Mouse (Mus musculus) cortical plate, adult 2 months (tissue): ENCODE measurements around the gene Iqce. TPM values are rescaled to one million over a fixed set of nuclear protein-coding genes. Genes with fewer than 3 reads are reported as not detected.

ENCODE experiments used
- H3K27ac ChIP-seq: fragments of 200-500 bp; 2 replicates; pipeline ENCODE4 v1.5.1; 2012; ENCODE audit warnings: low read length, control low read depth, inconsistent platforms; ENCODE audit not compliant: insufficient read depth
- H3K4me1 ChIP-seq: fragments of 200-500 bp; 2 replicates; pipeline ENCODE4 v1.6.1; 2011; ENCODE audit warnings: low read length; ENCODE audit not compliant: control insufficient read depth, insufficient read depth
- H3K4me3 ChIP-seq: fragments of 200-500 bp; 2 replicates; pipeline ENCODE4 v1.5.1; 2011; ENCODE audit warnings: mild to moderate bottlenecking, low read length, control low read depth; ENCODE audit not compliant: insufficient read depth
- CTCF ChIP-seq: fragments of 200-500 bp; IDR thresholded peaks from 2 replicates; pipeline ENCODE4 v1.5.1; 2011; ENCODE audit warnings: mild to moderate bottlenecking, control low read depth, low read length; ENCODE audit not compliant: insufficient read depth; ENCODE audit errors: extremely low read depth
- POLR2A ChIP-seq: fragments of 200-500 bp; IDR thresholded peaks from 2 replicates; pipeline ENCODE4 v1.6.1; 2011; ENCODE audit warnings: mild to moderate bottlenecking, low read length, control low read depth; ENCODE audit not compliant: insufficient read depth; ENCODE audit errors: extremely low read depth
- polyA plus RNA-seq: library from polyadenylated mRNA; depleted of rRNA; stranded (reverse); fragments of >200 nt; gene quantifications from 2 replicates; pipeline ENCODE4 v1.2.3, GENCODE M21; 2012

Iqce gene
- polyA plus RNA-seq, 1 experiment = 57.9 TPM

GRCm38 (mm10) chr5:140733336-140733735 is 31.2 kb upstream of the Iqce start:
- Histone ChIP-seq H3K4me3 (no peak overlapping the region), H3K4me1 (no peaks in the 10 kb centered on the region), H3K27ac (no peak overlapping the region)
- TF ChIP-seq POLR2A (no peak), CTCF (no peak)

GRCm38 (mm10) chr5:140732195-140732594 is 30.0 kb upstream of the Iqce start:
- H3K4me1 ChIP-seq = no peaks in the 10 kb centered on the region
- no peak overlapping the region for H3K4me3 ChIP-seq
- H3K27ac ChIP-seq = no peak overlapping the region
- TF ChIP-seq POLR2A = no peak
- peak; percentile 20; the same call in 1 of the 2 replicates for TF ChIP-seq CTCF

- Histone ChIP-seq H3K27ac (no peak overlapping the region), H3K4me3 (no peak overlapping the region), H3K4me1 (no peaks in the 10 kb centered on the region)
- TF ChIP-seq CTCF (no peak), POLR2A (no peak)
These were observed 29.0 kb upstream of the Iqce start for GRCm38 (mm10) chr5:140731040-140731797.

DNA sequence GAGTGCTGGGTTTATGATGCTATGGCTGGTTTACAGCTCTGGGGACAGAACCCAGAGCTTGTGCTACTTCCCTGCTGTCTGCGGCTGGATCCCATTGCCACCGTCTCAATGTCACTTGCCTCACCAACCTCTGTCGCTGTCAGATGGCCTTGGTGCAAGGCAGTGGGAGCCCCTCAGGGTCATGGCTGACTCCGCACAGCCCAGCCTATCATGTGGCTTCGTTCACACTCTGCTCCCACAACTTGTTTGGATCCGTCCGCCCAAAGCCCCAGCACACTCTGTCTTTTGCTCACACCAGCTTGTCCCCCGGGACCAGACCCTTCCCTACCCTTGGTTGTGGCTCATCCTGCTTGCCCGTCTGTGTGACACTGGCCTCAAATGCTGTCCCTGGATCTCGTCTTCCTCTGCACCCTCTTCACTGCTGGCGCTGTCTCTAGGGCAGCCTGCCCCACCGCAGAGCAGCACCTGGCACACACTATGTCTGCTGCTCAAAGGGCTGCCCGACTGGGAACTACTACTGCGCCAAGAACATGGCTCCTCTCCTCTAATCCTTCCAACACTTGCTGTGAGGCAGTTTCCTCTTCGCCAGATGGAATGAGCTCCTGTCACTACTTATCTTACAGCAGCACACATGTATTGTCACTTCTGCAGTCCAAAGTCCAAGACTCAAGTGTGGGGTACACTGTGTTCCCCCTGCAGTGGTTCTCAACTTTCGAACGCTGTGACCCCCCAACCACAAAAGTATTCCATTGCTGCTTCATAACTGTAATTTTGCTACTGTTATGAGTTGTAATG is 25.0 kb upstream of the Iqce start:
- no peak for TF ChIP-seq POLR2A
- no peak for TF ChIP-seq CTCF
- H3K4me3 ChIP-seq = no peak overlapping the region
- no peak overlapping the region for H3K27ac ChIP-seq
- peaks cover 4% of the 10 kb centered on the region for H3K4me1 ChIP-seq

GRCm38 (mm10) chr5:140726062-140726839 is 24.1 kb upstream of the Iqce start:
- TF ChIP-seq CTCF = no peak
- no peak for TF ChIP-seq POLR2A
- Histone ChIP-seq H3K4me3 (no peak overlapping the region), H3K27ac (no peak overlapping the region), H3K4me1 (peaks cover 4% of the 10 kb centered on the region)

GRCm38 (mm10) chr5:140723822-140724221 is 21.6 kb upstream of the Iqce start, which contains the start of gene Amz1:
Gene Amz1, plus strand, starts transcription at chr5:140724127.
- H3K4me1 ChIP-seq = peaks cover 4% of the 10 kb centered on the region
- H3K27ac ChIP-seq = no peak within 1 kb of the TSS
- peak within 1 kb of the TSS; percentile 28 for H3K4me3 ChIP-seq
- no peak for TF ChIP-seq CTCF
- TF ChIP-seq POLR2A = no peak

DNA sequence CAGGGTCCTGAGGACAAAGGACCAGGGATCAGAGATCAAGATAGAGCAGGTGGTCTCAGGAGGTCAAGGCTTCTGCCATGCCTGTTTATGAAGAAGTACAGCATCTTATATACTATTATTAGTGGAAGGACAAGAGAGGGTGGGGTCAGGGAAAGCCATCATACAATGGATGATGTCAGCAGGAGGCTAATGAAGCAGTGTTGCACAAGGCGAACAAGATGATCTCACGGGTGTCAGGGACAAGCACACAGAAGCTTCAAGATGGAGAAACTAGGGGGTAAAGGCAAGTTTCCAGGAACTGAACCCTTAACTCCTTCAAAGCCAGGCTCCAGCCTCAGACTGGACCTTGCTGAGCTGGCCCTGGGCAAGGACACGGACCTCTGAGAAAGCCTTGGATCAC is 19.9 kb upstream of the Iqce start:
- Histone ChIP-seq H3K4me3 (no peak overlapping the region), H3K27ac (no peak overlapping the region)
- TF ChIP-seq POLR2A = no peak
- no peak for TF ChIP-seq CTCF

DNA sequence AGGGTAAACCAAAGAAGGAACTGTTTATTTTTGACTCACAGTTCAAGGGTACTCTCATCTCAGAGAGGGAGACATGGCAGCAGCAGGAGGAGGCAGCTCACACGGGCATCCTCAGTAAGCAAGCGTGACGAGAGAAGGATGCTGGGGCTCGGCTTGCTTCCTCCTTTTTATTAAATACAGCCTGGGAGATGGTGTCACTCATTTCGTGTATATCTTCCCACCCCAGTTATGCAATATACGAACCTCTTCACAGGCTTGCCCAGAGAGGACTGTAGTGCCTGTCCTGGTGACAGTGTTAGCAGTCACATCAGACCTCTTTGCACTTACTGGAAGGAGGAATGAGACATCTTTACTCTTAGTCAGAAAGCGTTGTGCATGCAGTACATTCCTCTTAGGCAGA is 18.6 kb upstream of the Iqce start:
- H3K4me3 ChIP-seq = no peak overlapping the region
- H3K27ac ChIP-seq = no peak overlapping the region
- peaks cover 4% of the 10 kb centered on the region for H3K4me1 ChIP-seq
- TF ChIP-seq CTCF = no peak
- TF ChIP-seq POLR2A = no peak

More for the DNA sequence above, 19.9 kb upstream of the Iqce start:
- peaks cover 4% of the 10 kb centered on the region for H3K4me1 ChIP-seq

DNA sequence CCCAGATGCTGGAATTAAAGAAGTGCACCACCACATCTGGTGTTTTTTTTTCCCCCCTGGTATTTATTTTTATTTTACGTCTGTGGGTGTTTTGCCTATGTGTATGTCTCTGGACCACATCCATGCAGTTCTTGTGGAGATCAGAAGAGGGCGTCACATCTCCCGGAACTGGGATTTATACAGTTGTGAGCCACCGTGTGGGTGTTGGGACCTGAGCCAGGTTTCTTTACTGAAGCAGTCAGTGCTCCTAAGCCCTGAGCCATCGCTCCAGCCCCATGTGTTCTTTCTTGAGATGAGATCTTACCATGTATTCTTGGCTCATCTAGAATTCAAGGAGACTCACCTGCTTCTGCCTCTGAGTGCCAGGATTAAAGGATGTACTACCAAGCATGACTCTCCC is 8.9 kb upstream of the Iqce start:
- H3K4me3 ChIP-seq = no peak overlapping the region
- peaks cover under 1% of the 10 kb centered on the region for H3K4me1 ChIP-seq
- H3K27ac ChIP-seq = no peak overlapping the region
- TF ChIP-seq CTCF (no peak), POLR2A (no peak)

DNA sequence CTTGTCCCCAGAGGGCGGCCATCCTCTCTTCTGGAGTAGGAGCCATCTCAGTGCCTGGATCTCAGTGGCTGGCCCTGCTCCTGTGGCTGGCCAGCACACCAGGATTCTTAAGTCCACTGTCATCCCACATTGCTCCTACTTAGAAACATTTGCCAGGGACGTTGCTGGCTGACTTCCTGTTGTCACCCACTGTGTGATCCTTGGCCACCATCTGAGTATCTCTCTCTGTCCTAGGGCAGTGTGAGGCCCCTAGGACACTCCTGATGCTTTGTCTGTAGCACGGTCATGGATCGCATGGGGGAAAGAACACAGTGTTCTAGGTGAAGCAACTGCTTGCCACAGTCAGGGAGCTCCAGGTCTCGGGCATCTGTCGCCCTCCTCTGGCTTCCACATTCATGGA is 8.1 kb upstream of the Iqce start:
- peaks cover 4% of the 10 kb centered on the region for H3K4me1 ChIP-seq
- TF ChIP-seq CTCF = no peak
- no peak for TF ChIP-seq POLR2A
- no peak overlapping the region for H3K4me3 ChIP-seq
- no peak overlapping the region for H3K27ac ChIP-seq
